Mouse (Mus musculus) adrenal gland, postnatal 14 days (tissue): ENCODE measurements around the gene Naa35. TPM values are rescaled to one million over a fixed set of nuclear protein-coding genes. Genes with fewer than 3 reads are reported as not detected.
"Not testable (repeated sequence)": the region's sequence is repeated elsewhere in the genome, so short reads cannot be mapped to it uniquely, and the experiment has no call there.

Experiments used
- DNase-seq: peaks from one replicate; pipeline ENCODE4 v3.0.0; 2021; ENCODE audit warnings: mixed read lengths
- total RNA-seq: library from RNA; stranded (reverse); gene quantifications from 2 replicates; pipeline ENCODE4 v1.2.3, GENCODE M21; 2021

Gene Naa35
- total RNA-seq, 1 experiment from 2014 or later: 58.4 TPM

- no peak for DNase-seq
Measured at GRCm38 (mm10) chr13:59572549-59572948, 12.5 kb upstream of the Naa35 start.

- no peak for DNase-seq
Measured at GRCm38 (mm10) chr13:59580954-59581353, 4.1 kb upstream of the Naa35 start.

DNA sequence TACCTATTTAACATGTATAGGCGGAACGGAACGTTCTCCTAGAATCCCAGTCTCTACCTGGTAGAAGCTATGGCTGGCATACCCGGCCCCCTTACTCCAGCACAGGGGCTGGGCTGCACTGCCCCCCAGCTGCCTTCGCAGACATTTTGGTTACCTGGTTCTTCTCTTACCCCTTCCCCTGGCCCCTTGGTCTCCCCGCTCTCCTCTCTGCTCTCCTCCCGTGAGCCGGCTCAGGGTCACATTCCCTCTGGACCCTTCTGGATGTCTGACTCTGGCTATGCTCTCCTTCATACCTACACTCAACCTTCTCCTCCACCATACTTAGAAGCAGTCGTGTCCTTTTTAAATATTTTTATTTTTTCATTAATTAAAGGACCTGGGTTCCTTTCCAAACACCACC lies 578 bp upstream of the Naa35 start:
- peak; percentile 63 for DNase-seq

GRCm38 (mm10) chr13:59585648-59586005 lies 568 bp downstream of the Naa35 start:
- no peak for DNase-seq

GRCm38 (mm10) chr13:59587201-59587600 lies 2.1 kb downstream of the Naa35 start:
- no peak for DNase-seq

GRCm38 (mm10) chr13:59589672-59590071 lies 4.6 kb downstream of the Naa35 start:
- DNase-seq: no peak

GRCm38 (mm10) chr13:59590691-59591090 lies 5.6 kb downstream of the Naa35 start:
- no peak for DNase-seq

DNA sequence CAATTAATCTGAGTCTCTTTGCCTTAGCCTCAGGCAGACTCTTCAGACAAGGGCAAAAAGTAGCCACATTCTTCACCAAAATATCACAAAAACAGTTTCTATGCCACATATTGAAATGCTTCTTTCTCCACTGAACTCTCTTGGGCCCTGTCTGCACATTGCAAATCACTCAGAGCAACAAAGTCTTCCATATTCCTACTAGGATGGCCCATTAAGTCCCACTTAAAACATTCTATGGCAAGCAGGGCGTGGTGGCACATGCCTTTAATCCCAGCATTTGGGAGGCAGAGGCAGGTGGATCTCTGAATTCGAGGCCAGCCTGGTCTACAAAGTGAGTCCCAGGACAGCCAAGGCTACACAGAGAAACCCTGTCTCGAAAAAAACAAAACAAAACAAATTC lies 7.0 kb downstream of the Naa35 start:
- not testable (repeated sequence) for DNase-seq

DNA sequence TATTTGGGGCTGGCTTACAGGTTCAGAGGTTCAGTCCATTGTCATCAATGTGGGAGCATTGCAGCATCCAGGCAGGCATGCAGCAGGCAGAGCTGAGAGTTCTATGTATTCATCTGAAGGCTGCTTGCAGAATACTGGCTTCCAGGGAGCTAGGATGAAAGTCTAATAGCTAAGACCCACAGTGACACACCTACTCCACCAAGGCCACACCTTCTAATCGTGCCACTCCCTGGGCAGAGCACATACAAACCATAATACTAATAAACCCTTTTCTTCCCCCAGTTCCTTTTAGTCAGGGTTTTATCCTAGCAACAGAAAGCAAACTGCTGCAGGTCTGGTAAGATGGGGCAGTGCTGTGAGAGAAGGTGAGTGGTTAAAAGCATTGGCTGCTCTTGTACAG lies 7.6 kb downstream of the Naa35 start:
- no peak for DNase-seq

GRCm38 (mm10) chr13:59603096-59603495 lies 18.0 kb downstream of the Naa35 start:
- DNase-seq: no peak

GRCm38 (mm10) chr13:59604511-59604910 lies 19.5 kb downstream of the Naa35 start:
- DNase-seq: no peak

GRCm38 (mm10) chr13:59605221-59605922 lies 20.3 kb downstream of the Naa35 start:
- no peak for DNase-seq

DNA sequence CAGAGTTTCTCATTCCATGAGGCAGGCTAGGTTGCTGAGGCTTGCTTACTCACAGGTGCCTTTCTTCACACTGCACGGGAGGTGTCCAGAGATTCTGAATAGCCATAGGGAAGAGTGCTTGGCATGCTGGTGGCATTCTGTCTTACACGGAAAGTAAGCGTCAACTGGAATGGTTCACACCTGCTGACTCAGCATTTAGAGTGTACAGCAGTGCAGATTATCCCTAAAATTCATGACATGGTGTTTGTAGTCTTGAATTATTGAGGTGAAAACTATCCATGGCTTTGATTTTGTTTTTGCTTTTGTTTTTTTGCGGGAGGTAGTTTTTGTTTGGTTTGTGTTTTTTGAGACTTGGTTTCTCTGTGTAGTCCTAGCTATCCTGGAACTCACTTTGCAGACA lies 24.8 kb downstream of the Naa35 start:
- no peak for DNase-seq

DNA sequence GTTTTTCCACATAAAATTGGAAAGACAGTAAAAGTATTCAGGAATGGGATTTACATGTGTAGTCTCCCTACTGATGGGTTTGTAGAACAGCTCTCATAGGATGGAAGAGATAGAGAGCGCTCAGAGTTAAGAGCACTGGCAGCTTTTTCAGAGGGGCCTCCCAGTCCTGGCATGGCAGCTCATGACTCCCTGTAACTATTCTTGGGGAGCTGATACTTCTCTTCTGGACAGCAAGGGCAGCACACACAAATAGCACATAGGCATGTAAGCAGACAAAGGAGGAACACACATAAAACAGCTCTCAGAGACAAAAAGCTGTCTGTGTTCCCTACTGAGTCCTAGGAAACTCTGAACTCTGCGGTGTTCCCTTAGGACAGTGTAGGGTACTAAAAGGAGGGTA lies 25.4 kb downstream of the Naa35 start:
- no peak for DNase-seq

DNA sequence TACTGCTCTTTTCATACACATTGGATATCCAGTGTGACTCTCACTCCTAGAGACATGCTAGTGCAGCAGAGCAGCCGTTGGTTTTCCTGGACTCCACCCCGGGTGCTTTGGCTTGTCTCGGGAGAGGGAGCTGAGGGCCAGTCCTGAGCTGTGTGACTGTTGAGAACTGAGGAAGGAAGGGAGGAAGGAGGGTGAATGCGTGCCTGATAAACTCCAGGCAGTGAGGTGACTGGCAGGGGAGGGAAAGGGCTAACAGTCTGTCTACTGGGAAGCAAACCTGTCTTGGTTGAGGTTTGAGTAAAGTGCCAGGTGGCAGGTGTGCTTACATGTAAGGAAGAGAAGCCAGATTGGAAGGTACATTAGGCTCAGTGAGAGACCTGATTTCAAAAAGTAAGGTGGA lies 28.8 kb downstream of the Naa35 start:
- no peak for DNase-seq

GRCm38 (mm10) chr13:59615152-59615551 lies 30.1 kb downstream of the Naa35 start:
- no peak for DNase-seq

GRCm38 (mm10) chr13:59615554-59615953 lies 30.5 kb downstream of the Naa35 start:
- no peak for DNase-seq

- DNase-seq: no peak
Measured at GRCm38 (mm10) chr13:59618463-59618862, 33.4 kb downstream of the Naa35 start.

DNA sequence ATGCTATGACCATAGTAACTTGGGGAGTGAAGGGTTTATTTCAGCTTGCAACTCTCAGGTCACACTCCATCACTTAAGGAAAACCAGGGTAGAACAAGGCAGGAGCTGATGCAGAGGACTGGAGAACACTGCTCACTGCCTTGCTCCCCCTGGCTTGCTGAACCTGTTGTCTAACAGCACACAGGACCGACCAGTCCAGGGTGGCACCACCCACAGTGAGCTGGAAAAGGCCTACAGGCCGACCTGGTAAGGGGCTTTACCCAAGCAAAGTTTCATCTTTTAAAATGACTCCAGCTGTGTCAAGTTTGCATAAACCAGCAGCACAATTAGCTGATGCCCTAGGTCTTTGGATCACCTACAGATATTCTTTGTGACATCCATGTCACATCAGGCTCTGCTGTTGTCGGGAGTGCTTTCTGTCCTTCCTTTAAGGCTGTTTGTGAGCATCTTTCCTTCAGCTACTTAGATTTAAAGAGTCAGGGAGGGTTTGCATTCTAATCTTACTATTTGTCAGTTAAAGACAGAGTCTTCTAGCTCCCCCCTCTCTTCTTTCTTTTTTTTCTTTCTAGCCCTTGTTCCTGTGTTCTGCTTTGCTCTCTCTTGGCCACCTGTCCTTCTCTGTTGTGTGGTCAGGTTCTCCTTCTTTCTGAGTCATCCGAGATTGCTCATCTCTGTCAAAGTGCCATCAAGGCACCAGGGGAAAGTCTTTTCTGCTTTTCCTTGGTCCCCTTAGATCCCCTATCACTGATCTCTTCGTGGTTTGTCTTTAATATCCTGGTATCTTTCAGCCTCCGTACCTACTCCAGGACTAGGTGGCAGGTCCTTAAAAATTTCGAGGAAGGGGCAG lies 36.8 kb downstream of the Naa35 start:
- DNase-seq: no peak

- no peak for DNase-seq
Measured at GRCm38 (mm10) chr13:59624389-59624788, 39.3 kb downstream of the Naa35 start.

- no peak for DNase-seq
Measured at GRCm38 (mm10) chr13:59624903-59625302, 39.8 kb downstream of the Naa35 start.

DNA sequence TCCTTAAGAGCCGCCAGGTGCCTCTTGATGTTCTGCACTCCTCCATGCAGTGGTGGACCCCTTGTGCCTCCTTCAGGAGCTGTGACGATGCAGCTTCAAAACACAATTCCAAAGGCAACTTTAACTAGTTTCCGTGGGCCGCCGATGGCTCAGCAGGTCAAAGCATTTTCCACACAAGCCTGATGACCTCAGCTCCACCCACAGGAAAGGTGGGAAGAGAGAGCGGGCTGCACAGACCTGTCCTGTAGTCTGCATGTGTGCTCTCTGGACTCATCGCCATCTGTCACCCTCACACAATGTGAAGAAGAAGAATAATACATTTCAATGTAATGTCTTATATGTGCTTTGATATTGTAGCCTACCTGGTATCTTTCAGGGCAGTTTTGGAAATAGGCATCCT lies 41.7 kb downstream of the Naa35 start:
- no peak for DNase-seq

DNA sequence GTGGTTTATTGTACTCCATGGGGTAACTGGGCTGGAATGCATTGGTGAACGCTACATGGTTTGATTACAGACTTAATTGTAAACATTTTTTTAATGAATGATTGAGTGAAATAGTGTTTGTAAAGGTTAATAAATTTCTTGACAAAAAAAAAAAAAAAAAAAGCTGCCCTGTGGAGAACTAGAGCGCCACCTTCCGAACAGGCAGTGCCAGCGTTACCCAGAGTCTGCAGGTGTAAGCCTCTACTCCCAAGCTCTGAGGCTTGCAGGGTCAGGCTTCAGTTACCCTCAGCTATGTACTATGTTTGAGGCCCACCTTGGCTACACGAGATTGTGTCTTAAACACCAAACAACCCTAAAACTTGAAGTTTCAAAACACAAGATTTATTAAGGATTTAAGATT lies 49.6 kb downstream of the Naa35 start:
- DNase-seq: no peak

- DNase-seq: no peak
Measured at GRCm38 (mm10) chr13:59637800-59638199, 52.7 kb downstream of the Naa35 start.
